Mouse (Mus musculus): ENCODE data around the gene Lpcat2.
A peak's percentile ranks its signal among the peaks of the same experiment; 100 is the strongest.

Gene Lpcat2

DNA sequence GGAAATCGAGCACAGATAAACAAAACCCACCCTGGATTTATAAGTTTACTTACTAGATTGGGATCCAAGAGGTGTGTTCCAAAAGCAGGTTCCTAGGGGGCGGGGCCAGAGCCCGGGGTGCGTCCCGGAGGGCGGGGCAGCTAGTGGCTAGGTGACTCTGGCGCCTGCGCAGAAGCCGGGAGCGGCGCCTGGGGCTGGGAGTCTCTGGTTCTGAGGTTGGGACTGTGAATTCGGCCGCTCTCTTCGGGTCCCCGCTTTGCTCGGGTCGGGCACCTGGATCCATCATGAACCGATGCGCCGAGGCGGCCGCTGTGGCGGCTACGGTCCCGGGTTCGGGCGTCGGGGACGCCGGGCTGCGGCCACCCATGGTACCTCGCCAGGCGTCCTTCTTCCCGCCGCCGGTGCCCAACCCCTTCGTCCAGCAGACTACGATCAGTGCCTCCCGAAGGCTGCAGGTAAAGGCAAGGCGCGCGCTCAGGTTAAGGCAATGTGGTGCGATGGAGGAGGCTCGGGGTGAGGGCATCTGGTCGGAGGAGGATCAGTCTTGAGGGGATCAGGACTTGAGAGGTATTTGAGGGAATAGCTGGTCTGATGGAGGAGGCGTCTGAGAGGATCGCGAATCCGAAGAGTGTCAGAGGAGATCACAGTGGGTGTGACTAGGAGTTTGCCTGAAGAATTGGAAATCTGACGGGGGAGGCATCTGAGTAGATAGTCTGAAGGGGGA is at the start of gene Lpcat2:
TSS of gene Lpcat2 (plus strand) at position 169 of the 724 bp plus-strand sequence.
- DNase-seq (ENCODE audit: low spot score in 2 of 2), result peak in 1 of 2 experiments; percentile 81

DNA sequence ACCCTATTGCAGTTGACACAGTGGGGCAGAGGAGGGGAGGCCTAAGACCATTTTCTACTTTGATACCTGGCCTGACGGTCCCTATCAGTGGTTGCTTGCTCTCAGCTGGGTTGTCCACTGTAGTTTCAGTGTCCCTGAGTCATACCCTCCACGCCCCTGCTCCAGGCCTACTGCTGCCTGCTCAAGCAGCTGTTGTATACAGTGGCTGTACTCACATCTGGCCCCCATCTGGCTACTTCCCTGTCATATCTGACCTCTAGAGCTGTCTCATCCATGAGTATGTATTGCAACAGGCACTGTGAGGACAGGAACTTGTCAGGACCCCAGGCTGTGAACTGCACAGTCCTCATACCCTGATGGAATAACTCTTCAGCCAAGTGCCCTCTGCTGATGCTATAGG is 42.4 kb upstream of the Lpcat2 start:
- no peak for DNase-seq (ENCODE audit: low spot score in 2 of 2)

DNA sequence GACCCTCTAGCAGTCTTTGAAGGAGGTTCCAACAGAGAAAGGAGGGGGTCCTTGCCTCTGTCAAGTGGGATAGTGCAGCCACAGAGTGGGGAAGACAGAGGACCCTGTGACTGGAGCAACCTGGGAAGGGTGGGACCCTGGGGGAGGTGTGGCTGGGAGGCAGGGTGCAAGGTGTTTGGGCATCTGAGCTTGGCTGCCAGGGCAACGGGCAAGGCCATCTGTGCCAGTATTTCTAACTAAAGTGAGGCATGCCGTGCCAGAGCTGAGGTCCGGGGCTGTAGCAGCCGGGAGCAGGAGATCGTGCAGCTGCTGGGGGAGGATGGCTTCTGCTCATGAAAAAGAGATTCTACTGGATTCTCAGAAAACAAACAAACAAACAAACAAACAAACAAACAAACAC is 39.5 kb upstream of the Lpcat2 start:
- no peak for DNase-seq (ENCODE audit: low spot score in 2 of 2)

DNA sequence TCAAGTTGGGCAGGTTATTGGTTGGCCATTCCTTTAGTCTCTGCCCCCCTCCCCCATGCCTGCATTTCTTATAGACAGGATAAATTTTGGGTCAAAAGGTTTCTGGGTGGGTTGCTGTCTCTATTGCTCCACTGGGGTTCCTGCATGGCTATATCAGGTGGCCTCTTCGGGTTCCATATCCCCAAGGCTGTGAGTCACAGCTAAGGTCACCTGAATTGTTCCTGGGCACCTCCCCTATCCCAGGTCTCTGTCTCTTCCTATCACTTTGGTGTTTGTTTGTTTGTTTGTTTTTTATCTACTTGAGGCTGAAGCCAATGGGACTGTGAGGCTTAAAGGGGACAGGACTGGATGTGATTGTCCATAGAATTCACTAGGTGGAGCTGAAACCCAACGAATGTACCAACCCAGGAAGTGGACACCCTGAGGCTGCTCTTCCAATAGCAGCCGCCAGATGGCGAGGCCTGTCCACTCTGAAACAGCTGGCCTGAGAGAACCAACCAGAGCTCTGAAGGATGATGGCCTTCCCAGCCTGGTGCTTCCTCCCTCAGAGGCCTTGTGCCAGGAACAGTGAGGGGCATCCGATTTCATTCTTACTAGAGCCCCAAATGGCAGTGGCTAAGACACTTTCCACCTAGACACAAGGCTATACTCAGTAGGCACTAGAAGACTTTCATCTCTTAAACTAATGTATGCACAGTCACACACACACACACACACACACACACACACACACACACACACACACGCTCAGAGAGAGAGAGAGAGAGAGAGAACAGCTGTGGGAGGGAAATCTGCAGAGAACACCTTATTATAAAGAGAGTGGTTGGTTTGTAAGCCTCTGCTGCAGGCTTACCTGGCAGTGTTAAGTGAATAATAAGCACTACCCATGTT is 37.0 kb upstream of the Lpcat2 start:
- peak; percentile 62 to 92 for DNase-seq (ENCODE audit: low spot score in 2 of 2)

DNA sequence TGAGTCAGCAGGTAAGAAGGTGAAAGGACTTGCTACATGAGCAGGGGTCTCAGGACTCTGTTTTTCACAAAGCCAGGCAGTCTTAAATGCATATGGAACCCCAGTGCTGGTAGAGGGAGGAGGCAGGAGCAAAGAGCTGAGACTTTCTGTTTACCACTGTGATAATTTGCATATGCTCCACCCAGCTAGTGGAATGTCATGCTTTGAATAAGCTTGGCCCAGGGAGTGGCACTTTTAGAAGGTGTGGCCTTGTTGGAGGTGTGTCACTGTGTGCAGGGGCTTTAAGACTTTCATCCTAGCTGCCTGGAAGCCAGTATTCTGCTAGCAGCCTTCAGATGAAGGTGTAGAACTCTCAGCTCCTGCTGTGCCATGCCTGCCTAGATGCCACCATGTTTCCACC is 34.0 kb upstream of the Lpcat2 start:
- no peak for DNase-seq (ENCODE audit: low spot score in 2 of 2)

DNA sequence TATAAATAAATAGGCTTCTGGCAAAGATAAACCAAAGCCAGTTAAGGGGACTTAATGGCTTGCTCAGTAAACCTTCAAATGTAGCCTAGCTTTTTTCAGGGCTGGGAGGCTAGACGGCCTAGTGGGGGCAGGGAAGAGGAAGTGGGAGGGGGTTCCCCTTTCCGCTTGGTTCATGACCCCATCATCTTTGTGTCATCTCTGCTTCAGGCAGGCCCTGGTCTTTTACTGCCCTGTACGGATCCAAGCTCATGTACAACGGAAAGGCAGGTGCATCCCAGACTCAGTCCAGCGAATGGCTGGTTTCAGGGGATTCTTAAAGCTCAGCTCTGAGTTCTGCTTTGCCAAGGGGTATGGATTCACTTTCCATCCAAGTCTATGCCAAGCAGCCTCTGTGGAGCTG is 32.8 kb upstream of the Lpcat2 start:
- no peak for DNase-seq (ENCODE audit: low spot score in 2 of 2)

DNA sequence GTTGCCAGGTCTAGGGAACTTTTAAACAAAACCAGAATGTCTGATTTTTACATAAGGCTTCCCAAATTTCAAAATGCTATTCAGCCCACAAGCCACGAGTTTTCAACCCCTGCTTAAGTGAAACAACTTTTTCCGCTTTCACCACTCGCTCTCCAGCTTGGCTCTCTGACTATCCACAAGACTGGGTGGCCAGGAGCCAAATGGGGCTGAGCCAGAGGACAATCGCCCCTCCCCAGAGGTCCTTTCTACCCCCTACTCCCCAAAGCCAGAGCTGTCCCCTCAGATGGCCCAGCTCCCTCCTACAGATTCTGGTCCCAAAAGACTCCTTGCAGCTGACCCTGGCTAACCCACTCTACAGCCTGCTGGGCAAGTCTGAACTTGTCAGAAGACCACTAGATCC is 29.1 kb upstream of the Lpcat2 start:
- DNase-seq (ENCODE audit: low spot score in 2 of 2), result no peak

DNA sequence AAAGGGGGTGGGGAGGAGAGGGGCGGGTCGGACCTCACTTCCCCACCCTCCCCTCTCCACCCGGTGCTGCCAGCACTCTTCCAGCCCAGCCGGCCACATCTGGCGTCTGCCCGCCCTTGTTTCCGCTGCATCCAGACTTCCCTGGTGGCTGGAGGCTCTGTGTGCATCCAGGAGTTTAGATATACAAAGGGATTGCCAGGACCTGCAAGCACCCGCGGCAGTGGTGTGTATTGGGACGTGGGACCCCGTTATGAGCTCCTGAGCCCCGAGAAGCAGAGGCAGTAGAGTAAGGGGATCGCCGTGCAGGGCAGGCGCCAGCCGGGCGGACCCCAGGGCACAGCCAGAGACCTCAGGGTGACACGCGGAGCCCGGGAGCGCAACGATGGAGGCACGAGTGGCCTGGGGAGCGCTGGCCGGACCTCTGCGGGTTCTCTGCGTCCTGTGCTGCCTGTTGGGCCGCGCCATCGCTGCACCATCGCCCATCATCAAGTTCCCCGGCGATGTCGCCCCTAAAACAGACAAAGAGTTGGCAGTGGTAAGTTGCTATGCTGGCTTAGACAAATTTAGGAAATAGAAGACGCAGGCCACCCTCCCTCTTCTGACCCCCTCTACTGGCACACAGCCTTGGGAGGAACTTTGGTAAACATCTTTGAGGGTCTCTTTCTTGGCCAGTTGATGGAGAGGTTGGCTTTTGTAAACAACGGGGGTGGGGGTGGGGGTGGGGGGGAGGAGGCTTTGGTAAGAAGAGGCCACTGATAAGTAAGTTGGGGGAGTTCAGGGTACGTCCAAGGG is 27.7 kb upstream of the Lpcat2 start, which contains the start of gene Mmp2:
TSS of gene Mmp2 (plus strand) at position 49 of the 792 bp plus-strand sequence.
- DNase-seq (ENCODE audit: low spot score in 2 of 2), result no peak

DNA sequence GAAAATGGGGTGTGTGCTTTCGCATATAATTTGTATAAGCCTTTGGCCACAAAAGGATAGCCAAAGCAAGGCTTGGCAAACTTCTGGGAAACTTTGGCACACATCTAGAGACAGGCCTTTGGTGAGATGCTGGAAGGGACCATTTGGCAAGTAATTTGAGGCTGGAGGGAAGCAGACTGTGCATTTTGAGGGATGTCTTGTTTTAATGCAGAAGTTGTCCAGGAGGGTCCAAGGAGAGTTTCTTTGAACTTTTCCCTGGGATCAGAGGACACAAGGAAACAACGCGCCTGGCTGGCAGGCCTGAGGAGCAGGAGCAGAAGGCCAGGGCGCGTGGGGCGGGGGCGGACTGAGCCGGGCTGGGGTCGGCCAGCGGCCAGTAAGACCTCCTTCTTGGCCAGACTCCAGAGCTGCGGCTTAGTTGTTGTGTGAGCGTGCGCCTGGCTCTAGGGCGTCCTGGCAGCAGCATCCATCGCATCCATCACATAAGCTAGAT is 26.8 kb upstream of the Lpcat2 start:
- DNase-seq (ENCODE audit: low spot score in 2 of 2), result no peak

DNA sequence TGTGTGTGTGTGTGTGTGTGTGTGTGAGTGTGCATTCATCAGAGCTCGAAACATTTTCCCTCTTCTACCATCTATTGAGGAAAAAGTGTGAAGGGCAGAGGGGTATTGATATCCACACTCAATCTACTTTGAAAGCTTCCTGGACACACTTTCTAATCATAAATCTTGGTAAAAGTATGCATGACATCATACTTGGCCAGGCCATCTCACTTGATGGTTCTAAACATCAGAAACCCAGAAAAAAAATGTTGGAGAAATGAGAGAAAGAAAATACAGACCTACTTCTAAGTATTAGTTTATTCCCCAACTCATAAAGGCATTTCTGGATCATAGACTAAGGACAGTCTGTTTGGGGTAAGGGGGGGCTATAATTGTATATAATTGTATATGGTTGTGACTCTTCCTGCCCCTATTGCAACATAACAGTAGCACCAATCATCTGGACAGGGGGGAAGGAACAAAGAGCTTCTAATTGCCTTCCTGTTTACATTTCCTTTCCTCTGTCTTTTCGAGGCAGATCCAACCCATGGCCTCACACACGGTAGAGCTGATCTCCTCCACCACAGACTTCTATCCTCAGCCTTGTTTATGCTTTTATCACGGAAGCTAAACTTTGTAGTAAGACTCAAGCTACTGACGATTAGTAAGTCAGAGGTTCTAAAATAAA is 20.9 kb upstream of the Lpcat2 start:
- no peak for DNase-seq (ENCODE audit: low spot score in 2 of 2)

DNA sequence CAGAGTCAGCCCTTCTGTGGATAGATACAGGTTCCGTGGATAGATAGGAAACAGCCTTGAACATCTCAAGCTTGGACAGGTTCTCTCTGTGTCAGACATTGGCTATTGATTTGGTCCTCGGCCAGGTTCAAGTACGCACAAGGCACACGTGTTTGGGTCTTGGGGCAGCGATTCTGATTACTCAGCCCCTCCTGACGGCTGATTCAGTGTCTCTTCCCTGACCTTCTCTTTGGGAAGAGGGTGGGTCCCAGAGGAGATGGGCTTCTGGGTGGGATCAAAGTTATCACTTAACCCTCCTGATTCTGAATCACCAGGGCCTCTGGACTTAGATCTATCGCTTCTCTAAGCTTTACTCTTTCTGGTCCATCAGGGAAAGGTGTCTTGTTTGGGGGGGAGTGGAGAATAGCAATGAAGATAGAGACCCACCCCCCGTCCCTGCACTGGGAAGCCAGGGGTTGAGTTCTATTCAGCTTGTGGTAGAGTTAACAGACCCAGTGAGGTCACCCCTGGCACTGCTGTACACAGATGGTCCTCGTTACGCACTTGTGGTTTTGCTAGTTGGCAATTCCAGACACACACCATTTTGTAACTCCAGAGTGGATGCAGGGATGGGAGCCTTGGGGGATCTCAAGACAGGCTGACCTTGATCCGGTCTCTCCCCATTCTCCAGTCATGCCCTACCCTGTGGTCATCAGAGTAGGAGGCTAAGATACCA is 20.2 kb upstream of the Lpcat2 start:
- no peak for DNase-seq (ENCODE audit: low spot score in 2 of 2)

DNA sequence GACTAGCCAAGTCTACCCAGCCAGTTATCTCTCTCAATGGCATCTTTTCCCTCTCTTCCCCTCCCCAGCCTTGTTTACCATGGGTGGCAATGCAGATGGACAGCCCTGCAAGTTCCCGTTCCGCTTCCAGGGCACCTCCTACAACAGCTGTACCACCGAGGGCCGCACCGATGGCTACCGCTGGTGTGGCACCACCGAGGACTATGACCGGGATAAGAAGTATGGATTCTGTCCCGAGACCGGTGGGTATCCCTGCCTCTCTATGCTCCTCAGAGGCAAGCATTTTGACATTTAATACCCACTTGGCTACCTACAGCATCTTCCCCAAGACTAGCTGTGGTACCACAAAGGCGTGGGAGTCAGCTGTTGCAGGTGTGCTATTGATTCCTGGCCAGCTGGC is 19.2 kb upstream of the Lpcat2 start:
- no peak for DNase-seq (ENCODE audit: low spot score in 2 of 2)

DNA sequence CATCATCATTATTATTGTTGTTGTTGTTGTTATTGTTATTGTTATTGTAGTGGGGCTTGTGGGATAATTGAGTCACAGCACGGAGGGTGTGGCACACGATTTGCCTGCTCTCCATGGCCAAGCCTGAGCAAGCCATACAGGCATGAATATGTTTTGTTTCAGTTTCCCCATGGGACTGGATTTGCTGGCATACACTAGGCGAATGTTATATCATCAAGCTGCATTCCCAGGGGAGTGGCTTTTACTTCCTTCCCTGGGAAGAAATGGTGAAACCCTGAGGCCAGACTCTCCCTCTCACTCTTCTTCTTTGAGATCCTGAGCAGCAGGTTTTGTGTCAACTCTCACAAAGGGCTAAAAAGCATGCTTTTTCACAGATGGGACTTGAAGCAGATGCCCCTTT is 16.5 kb upstream of the Lpcat2 start:
- DNase-seq (ENCODE audit: low spot score in 2 of 2), result no peak

DNA sequence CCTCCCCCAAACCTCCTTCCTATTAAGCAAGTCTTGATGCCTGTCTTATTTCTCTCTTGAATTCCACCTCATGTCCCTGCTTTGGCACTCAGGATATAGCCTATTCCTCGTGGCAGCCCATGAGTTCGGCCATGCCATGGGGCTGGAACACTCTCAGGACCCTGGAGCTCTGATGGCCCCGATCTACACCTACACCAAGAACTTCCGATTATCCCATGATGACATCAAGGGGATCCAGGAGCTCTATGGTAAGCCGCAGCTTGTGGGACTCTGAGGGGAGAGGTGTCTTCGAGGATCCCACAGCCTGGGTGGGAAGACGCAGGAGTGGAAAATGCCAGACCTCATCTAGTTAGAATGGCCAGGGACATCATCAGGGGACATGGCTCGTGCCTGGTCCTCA is 16.0 kb upstream of the Lpcat2 start:
- no peak for DNase-seq (ENCODE audit: low spot score in 2 of 2)

DNA sequence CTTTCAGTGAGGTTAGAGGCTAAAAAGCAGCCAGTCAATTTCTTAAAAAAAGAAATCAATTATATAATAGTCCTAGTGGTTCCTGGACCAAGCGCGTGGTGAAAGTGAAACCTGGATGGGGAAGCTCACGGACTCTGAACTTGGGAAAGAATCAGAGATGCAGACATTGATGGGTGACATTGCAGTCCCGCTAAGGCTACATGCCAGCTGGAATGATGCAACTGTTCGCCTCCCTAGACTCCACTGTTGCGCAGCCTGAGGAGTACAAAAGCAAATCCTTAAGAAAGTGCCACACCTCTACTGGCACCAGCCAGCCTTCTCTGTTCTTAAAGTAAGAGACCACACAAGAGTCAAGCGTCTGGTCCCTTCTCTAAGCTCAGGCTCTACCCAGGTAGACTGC is 15.3 kb upstream of the Lpcat2 start:
- no peak for DNase-seq (ENCODE audit: low spot score in 2 of 2)

DNA sequence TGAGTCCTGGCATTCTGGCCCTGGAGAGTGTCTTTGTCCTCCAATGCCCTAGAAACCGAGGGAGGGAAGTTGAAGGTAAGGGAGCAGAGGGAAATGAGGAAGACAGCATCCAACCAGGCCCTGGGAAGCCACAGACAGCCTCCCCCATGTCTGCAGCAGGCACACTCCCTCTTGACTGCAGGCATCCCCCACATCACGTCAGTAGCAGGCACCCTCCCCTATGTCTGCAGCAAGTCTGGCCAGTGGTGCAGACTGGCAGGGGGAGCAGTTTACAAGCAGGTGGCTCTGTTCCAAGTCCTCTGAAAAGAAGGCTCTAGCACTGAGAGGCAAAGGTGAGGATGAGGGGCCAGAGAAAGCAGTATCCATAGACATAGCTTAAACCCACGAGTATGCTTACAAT is 8.5 kb upstream of the Lpcat2 start:
- DNase-seq (ENCODE audit: low spot score in 2 of 2), result no peak

DNA sequence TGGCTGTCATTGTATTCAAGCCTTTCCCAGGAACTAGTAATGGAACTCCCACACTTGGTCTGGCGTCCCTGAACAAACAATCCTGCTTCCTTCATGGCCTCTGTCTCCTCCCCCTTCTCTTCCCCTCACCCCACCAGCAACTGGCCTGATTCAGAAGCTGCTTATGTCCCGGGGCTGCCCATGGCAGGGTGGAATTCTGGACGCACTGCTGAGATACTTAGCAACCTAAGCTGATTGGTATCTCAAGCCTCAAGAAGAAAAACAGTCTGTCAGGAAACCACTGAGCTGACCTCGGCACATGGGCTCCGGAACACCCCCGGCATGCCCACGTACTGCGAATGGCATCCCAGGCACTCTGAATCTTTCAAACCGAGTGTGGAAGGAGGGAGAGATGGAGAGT is 7.8 kb upstream of the Lpcat2 start:
- no peak for DNase-seq (ENCODE audit: low spot score in 2 of 2)

DNA sequence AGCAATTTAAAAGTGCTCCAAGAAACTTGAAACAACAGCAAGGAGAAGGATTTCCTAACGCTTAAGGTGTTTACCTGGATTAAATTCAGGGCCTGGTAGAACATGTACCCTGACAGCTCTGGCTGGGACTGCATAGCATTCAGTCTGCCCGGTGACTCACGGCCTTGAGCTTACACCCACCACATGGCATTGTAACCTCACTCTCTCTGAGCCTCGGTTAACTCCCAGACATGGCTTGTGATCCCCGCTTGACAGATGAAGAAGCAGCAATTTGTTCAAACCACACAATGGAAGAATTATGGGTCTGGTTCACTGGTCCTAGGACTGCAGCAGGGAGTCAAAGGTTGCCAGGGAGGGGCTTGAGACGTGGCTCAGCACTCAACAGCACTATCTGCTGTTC is 5.9 kb upstream of the Lpcat2 start:
- DNase-seq (ENCODE audit: low spot score in 2 of 2), result no peak

DNA sequence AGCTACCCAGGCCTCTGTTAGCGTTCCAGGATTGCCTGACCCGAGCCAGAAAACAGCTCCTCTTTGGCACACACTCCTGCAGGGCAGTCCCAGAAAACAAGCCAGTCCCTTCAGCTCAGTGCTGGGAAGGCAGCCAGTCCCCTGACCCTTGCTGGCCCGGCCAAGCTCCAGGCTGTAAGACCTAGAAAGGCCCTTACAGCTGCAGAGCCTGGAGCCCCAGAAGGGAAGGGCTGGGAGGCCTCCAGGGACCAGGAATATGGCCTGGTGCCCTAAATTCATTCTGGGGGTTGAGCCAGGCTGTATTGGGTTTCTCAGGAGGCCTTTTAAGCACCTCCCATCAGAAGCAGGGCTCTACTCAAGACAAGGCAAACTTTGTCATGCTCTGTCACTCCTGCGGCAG is 4.9 kb upstream of the Lpcat2 start:
- DNase-seq (ENCODE audit: low spot score in 2 of 2), result peak; percentile 67 to 85

DNA sequence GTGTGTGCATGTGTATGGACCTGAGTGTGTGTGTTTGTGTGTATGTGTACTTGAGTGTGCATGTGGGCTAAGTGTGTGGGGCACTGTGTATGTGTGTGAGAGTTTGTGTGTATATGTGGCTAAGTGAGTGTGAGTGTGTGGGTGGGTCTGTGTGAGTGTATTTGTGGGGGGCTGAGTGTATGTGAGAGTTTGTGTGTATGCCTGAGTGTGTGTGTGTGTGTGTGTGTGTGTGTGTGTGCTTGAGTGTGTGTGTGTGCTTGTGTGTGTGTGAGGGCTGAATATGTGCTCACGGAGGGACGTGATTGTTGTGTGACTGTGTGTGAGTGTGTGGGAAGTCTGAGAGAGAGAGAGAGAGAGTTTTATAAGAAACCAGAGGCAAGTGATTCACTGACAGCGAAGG is 3.8 kb upstream of the Lpcat2 start:
- DNase-seq (ENCODE audit: low spot score in 2 of 2), result no peak
